Mouse (Mus musculus): ENCODE data around the gene Tspan5. TPM values are rescaled to one million over a fixed set of nuclear protein-coding genes. Genes with fewer than 3 reads are reported as not detected.

Gene Tspan5
- polyA plus RNA-seq, 1 experiment from 2014 or later = 7.4 TPM

DNA sequence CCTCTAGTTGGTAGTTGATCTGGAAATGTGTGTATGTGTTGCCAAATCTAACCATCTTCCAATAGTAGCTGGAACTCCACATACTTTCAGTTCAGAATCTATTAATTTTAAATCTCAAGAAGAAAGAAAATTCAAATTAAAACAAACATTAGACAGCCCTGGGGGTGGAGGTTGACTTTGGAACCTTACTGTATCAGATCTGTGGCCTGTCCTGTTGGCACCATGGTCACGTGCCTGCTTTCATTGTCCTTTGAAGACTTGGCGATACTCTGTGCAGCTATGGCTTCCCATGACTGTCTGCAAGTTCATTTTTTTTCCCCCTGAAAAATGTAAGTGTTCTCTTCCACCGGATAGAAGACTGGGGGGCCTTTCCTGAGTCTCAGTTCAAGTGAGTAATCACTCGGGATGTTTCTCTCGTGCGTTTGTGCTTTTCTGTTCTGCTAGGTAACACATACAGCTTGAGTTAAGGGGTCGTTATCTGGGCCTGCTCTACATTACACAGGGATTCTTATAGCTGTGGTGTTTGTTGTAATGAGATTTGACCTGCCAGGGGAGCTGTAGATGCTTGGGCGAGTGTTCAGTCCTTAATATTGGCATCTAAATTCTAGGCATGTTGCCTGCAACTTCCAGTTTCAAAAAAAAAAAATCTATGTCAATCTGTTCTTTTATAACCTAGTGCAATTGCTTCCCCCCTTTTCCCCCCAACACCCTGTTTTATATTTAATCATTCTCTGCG, 32.0 kb downstream of the Tspan5 start:
- no peak overlapping the region for H3K4me2 ChIP-seq (replicated peaks; ENCODE audit: low read depth)
- no peaks in the 10 kb centered on the region for H3K4me1 ChIP-seq (replicated peaks; ENCODE audit: control insufficient read depth, insufficient read depth, low read length)
- 61% methylated on average over 9 of the region's 9 CpGs for WGBS
- no peak overlapping the region for H3K9ac ChIP-seq (ENCODE audit: low read depth, low read length)
- ATAC-seq = no peak
- H3K36me3 ChIP-seq (ENCODE audit: control insufficient read depth, insufficient read depth) = no peaks in the 10 kb centered on the region
- H3K27me3 ChIP-seq (replicated peaks; ENCODE audit: control insufficient read depth, insufficient read depth, low read length) = no peaks in the 10 kb centered on the region
- H3K4me3 ChIP-seq (ENCODE audit: low read depth, low read length) = no peak overlapping the region
- no peak for TF ChIP-seq CTCF (IDR thresholded peaks at IDR 0.05; ENCODE audit: low read depth)
- no peaks in the 10 kb centered on the region for H3K9me3 ChIP-seq (ENCODE audit: control insufficient read depth)
- H3K27ac ChIP-seq (ENCODE audit: low read depth, low read length) = no peak overlapping the region

- Histone ChIP-seq H3K4me3 (ENCODE audit: low read depth, low read length) (no peak overlapping the region), H3K9ac (ENCODE audit: low read depth, low read length) (no peak overlapping the region), H3K9me3 (ENCODE audit: control insufficient read depth) (no peaks in the 10 kb centered on the region), H3K27me3 (replicated peaks; ENCODE audit: control insufficient read depth, insufficient read depth, low read length) (no peaks in the 10 kb centered on the region), H3K4me1 (replicated peaks; ENCODE audit: control insufficient read depth, insufficient read depth, low read length) (no peaks in the 10 kb centered on the region), H3K36me3 (ENCODE audit: control insufficient read depth, insufficient read depth) (no peaks in the 10 kb centered on the region), H3K4me2 (replicated peaks; ENCODE audit: low read depth) (no peak overlapping the region), H3K27ac (ENCODE audit: low read depth, low read length) (no peak overlapping the region)
- TF ChIP-seq CTCF (IDR thresholded peaks at IDR 0.05; ENCODE audit: low read depth) = no peak
- no peak for ATAC-seq
- WGBS = 64% methylated on average over 4 of the region's 4 CpGs
Observed at GRCm38 (mm10) chr3:138774607-138774943, 32.6 kb downstream of the Tspan5 start.

DNA sequence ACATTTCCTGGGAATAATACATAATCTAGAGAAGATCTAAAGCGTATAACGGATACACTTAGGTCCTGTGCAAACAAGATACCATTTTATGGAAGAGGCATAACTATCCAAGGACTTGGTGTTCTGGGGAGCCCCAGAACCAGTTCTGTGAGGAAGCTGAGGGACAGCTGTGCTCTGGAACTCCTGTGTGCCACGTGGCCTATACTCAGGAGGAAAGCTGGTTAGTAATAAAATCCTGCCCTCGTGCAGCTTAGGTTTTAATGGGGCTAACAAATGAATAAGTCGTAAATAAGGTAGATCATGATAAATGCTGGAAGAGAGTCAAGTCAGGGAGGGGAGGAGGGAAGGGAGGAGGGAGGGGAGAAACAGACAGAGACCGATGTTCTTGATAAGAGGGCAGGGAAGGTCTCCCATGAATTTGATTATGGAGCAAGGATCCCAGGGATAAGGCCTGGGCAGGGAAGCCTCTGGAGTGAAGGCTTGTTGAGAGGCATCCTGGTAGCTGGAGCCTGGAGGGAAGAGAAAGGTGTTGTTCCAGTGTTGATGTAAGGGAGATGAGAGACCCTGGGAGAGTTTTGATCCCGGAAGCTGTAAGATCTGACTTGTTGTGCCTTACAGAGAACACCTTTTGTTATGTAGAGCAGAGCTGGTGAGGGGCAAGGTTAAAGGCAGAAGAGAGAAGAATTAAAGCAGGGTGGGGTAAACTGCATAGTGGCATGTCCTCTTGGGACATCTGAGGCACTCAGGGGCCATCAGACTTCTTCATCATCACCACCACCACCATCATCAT, 34.1 kb downstream of the Tspan5 start:
- no peak for TF ChIP-seq CTCF (IDR thresholded peaks at IDR 0.05; ENCODE audit: low read depth)
- Histone ChIP-seq H3K9ac (ENCODE audit: low read depth, low read length) (no peak overlapping the region), H3K4me3 (ENCODE audit: low read depth, low read length) (no peak overlapping the region), H3K4me1 (replicated peaks; ENCODE audit: control insufficient read depth, insufficient read depth, low read length) (no peaks in the 10 kb centered on the region), H3K4me2 (replicated peaks; ENCODE audit: low read depth) (no peak overlapping the region), H3K27ac (ENCODE audit: low read depth, low read length) (no peak overlapping the region), H3K9me3 (ENCODE audit: control insufficient read depth) (no peaks in the 10 kb centered on the region), H3K36me3 (ENCODE audit: control insufficient read depth, insufficient read depth) (no peaks in the 10 kb centered on the region), H3K27me3 (replicated peaks; ENCODE audit: control insufficient read depth, insufficient read depth, low read length) (no peaks in the 10 kb centered on the region)
- 42% methylated on average over 7 of the region's 7 CpGs for WGBS
- ATAC-seq = no peak

DNA sequence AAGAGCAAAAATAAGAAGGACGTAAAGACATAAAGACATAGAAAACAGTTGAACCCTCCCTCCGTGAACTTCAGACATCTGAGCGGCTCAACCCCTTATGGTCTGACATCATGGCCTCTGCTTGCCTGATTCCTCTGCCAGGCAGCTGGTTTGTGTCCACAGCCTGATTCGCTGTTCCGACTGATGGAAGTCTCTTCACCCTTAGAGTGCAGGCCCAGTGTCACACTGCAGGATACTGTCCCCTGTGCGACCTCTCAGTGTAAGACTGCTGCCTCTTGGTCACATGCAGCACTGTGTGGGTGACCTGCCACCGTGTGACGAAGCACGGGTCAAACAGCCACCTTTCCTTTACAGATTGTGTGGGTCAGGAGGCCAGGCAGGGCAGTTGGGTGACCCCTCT, 39.5 kb downstream of the Tspan5 start:
- WGBS = 71% methylated on average over 9 of the region's 9 CpGs

DNA sequence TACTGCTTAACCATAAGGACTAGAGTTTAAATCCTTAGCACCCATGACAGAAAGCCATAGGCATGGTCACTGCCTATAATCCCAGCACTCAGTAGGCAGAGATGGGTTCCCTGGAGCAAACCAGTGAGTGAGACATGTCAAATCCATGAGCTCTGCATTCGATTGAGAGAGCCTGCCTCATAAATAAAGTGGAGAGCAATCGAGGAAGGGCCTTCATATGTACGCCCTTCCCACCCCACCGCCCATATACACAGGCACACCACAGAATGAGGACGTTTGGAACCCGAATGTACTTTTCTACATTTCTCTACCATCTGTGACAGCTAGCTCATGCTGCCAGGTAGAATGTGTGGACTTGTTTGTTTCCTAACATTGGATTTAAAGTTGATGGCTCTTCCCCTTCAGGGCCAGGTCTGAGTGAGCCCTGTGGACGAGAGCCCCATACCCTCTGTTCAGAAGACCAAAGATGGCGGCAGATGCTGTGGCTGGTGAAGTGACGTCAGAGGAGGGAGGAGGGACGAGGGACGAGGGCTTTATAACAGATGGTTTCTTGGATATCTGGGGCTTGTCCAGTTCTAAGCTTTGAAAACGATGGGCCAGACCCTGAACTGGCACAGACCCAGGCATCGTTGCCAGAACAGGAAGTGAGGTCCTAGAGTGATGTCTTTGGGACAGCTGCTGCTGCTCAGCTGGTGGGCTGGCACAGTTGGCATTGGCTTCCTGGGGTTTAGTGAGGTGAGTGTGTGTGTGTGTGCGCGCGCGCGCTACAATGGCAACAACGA, 42.1 kb downstream of the Tspan5 start:
- Histone ChIP-seq H3K9ac (ENCODE audit: low read depth, low read length) (no peak overlapping the region), H3K4me2 (replicated peaks; ENCODE audit: low read depth) (no peak overlapping the region), H3K27ac (ENCODE audit: low read depth, low read length) (no peak overlapping the region), H3K36me3 (ENCODE audit: control insufficient read depth, insufficient read depth) (no peaks in the 10 kb centered on the region), H3K4me3 (ENCODE audit: low read depth, low read length) (no peak overlapping the region), H3K9me3 (ENCODE audit: control insufficient read depth) (no peaks in the 10 kb centered on the region), H3K4me1 (replicated peaks; ENCODE audit: control insufficient read depth, insufficient read depth, low read length) (no peaks in the 10 kb centered on the region), H3K27me3 (replicated peaks; ENCODE audit: control insufficient read depth, insufficient read depth, low read length) (no peaks in the 10 kb centered on the region)
- ATAC-seq = no peak
- TF ChIP-seq CTCF (IDR thresholded peaks at IDR 0.05; ENCODE audit: low read depth) = no peak
- WGBS = 83% methylated on average over 19 of the region's 19 CpGs

More for the DNA sequence above, 39.5 kb downstream of the Tspan5 start:
- Histone ChIP-seq H3K4me2 (replicated peaks; ENCODE audit: low read depth) (no peak overlapping the region), H3K9me3 (ENCODE audit: control insufficient read depth) (no peaks in the 10 kb centered on the region), H3K36me3 (ENCODE audit: control insufficient read depth, insufficient read depth) (no peaks in the 10 kb centered on the region), H3K4me3 (ENCODE audit: low read depth, low read length) (no peak overlapping the region), H3K27me3 (replicated peaks; ENCODE audit: control insufficient read depth, insufficient read depth, low read length) (no peaks in the 10 kb centered on the region), H3K9ac (ENCODE audit: low read depth, low read length) (no peak overlapping the region), H3K27ac (ENCODE audit: low read depth, low read length) (no peak overlapping the region), H3K4me1 (replicated peaks; ENCODE audit: control insufficient read depth, insufficient read depth, low read length) (no peaks in the 10 kb centered on the region)
- no peak for ATAC-seq
- no peak for TF ChIP-seq CTCF (IDR thresholded peaks at IDR 0.05; ENCODE audit: low read depth)

GRCm38 (mm10) chr3:138784641-138785025, 42.6 kb downstream of the Tspan5 start:
- Histone ChIP-seq H3K9ac (ENCODE audit: low read depth, low read length) (no peak overlapping the region), H3K4me3 (ENCODE audit: low read depth, low read length) (no peak overlapping the region), H3K36me3 (ENCODE audit: control insufficient read depth, insufficient read depth) (no peaks in the 10 kb centered on the region), H3K27ac (ENCODE audit: low read depth, low read length) (no peak overlapping the region), H3K9me3 (ENCODE audit: control insufficient read depth) (no peaks in the 10 kb centered on the region), H3K27me3 (replicated peaks; ENCODE audit: control insufficient read depth, insufficient read depth, low read length) (no peaks in the 10 kb centered on the region), H3K4me2 (replicated peaks; ENCODE audit: low read depth) (no peak overlapping the region), H3K4me1 (replicated peaks; ENCODE audit: control insufficient read depth, insufficient read depth, low read length) (no peaks in the 10 kb centered on the region)
- no peak for TF ChIP-seq CTCF (IDR thresholded peaks at IDR 0.05; ENCODE audit: low read depth)
- no peak for ATAC-seq
- WGBS = 89% methylated on average over 7 of the region's 7 CpGs

Measured in intestine, postnatal 0 days (tissue).